Mouse (Mus musculus): Measurements from ENCODE around the gene Neu1.
A peak's percentile ranks its signal among the peaks of the same experiment; 100 is the strongest.

Neu1 gene

DNA sequence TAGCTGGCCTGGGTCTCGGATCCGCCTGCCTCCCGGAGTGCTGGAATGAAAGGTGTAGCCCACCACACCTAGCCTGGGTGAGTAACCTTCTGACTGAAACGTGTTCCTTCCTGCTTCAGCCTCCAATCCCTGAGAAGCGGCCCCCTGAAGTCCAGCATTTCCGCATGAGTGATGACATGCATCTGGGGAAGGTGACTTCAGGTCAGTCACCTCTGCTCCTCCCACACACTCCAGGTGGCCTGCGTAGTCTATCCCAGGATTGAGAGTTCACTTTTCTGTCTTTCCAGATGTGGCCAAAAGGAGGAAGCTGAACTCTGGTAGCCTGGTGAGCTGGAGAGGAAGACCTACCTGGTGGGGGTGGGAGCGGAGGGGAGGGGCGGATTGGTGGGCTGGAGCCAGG is 28.2 kb upstream of the Neu1 start:
- DNase-seq (ENCODE audit: low spot score): no peak

DNA sequence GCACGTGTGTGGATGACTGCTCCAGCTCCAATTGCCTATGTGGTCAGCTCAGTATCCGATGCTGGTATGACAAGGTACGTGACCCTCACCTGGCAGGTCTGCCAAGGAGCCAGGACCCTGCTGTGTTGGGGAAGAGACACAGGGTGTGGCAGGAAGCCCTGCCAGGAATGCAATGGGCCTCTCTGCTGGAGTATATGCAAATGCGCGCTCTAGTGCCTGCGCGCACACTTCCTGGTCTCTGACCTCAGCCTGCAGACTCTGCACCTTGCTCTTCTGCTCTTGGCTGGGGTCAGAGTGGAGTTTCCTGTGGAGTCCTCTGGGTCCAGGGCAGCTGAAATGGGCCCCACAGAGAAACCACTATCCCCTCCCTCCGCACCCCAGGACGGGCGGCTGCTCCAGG is 20.1 kb upstream of the Neu1 start:
- no peak for DNase-seq (ENCODE audit: low spot score)

DNA sequence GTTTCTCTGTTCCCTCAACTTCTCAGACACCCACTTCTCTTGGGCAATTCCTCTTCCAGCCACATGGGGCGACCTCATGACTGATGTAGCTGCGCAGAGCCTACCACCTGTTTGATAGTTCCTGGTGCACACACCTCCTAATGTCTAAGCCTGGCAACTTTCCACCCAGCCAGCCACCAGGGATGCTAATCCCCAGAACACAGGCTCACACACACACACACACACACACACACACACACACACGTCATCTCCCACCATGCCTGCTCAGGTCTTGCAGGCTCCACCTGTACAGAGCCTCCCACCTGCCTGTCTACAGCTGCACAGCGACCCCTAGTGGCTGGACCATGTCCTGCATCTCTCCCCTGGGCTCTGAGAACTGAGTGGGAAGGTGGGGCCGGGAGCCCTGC is 19.1 kb upstream of the Neu1 start:
- peak; percentile 70 for DNase-seq (ENCODE audit: low spot score)

DNA sequence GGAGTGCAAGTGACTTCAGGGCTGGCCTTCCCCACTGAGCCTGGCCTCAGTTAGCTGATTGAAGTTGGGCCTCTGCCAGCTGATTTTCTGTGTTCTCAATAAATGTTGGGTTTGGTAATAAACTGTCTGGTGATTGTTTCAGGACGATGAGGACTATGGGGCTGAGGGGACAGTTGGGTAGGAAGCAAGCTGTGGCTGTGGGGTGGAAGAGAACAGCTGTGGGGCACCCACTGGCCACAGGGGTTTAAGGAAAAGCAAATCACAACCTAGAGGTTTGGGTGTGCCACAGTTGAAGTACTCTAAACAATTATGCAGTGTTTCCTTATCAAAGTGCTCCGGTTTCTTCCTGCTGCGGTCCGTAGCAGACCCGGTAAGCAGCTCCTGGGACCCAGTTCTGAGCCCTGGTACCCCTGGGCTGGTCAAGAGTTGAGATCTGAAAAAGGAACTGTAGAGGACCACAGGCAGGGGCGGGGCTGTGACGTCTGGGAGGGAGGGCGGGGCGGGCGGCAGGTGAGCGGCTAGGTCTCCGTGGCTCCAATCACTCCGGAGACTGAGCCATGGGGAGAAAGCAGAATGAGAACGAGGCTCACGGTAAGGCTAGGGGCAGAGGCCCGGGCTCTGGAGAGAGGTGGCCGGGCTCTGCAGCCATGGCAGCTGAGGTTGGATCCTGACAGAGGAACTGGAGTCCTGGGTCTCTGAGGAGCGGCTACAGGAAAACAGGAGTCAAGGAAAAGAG is 17.0 kb upstream of the Neu1 start, which contains the start of gene Slc44a4:
Gene Slc44a4 (plus strand): TSS at position 537 of the 736 bp plus-strand sequence.
- no peak for DNase-seq (ENCODE audit: low spot score)

DNA sequence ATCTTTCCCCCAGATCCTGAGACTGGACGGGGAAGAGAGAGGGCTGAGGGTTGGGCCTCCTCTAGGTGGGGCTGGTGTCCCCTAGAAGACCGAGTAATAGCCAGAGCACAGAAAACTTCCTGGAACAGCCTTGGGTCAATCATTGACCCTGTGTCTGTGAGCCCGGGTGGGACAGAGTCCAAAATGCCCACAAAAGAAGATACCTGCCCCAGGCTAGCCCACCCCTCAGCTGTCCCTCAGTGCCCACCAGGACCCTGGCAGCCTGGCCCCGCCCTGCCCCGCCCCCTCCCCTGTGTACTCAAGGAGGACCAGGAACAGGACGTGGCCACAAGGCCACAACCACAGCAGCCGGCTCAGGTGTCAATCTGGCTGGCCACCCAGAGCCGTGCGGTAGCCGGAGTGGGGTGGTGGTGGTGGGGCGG is 15.6 kb upstream of the Neu1 start:
- no peak for DNase-seq (ENCODE audit: low spot score)

DNA sequence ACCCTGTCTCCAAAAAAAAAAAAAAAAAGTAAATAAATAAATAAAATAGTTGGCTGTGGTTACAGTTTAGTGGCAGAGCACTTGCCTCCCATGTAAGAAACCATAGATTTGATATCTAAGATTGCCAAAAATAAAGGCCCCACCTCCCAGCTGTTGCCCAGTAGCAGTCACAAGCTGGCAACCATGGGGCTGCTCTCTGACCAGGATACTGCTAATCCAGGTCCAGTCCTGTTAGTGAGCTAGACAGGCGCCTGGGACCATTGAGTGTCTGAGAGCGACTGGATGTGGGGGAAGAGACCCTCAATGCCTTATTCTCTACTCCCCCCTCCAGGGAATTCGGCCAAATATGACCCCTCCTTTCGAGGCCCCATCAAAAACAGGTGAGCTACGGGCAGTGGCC is 14.7 kb upstream of the Neu1 start:
- DNase-seq (ENCODE audit: low spot score): no peak

DNA sequence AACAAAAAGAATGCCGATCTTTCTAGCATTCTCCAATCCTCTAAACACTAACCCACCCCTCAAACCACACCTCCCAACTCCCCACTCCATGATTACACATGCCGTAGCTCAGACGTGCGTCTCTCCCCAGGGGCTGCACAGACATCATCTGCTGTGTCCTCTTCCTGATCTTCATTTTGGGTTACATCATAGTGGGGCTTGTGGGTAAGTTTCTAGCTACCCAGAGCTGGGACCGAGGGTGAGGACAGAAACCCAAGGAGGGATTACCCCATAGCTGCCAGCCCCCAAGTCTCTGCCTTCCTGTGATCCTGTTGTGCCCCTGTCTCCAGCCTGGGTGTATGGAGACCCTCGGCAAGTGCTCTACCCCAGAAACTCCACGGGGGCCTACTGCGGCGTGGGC is 13.9 kb upstream of the Neu1 start:
- no peak for DNase-seq (ENCODE audit: low spot score)

DNA sequence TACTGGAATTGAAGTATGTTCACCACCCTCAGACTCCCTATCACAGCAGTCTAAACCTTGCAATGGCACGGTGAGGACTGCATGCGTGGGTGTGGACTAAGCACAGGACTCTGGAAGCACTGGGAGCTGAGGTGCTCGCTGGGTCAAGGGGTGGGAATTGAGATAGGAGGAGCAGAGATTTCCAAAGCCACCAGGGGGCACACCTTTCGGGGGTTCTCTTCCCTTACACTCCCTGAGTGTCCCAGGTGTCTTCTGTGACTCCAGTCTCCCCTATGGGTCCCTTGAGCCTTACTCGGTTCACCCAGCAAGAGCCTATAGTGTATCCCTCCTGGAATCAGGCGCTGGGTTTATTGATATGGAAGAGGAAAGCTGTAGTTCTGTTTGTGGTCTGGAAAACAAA is 8.1 kb upstream of the Neu1 start:
- DNase-seq (ENCODE audit: low spot score): no peak

DNA sequence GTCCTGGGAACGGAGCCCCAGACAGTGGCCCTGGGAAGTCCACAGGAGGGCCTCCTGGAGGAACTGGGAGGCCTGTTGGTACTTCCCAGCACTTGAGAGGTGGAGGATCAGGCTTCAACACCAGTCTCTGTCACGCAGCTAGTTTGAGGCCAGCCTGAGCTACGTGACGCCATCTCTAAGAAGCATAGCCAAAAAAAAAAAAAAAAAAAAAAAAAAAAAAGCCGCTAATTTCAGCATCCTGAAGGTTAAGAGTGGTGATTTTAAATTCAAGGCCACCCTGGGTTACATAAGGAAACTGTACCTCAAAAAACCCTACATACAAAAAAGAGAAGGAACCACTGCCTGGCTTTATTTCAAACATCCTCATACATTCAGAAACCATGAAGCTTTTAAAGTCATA is 6.8 kb upstream of the Neu1 start:
- DNase-seq (ENCODE audit: low spot score): no peak

DNA sequence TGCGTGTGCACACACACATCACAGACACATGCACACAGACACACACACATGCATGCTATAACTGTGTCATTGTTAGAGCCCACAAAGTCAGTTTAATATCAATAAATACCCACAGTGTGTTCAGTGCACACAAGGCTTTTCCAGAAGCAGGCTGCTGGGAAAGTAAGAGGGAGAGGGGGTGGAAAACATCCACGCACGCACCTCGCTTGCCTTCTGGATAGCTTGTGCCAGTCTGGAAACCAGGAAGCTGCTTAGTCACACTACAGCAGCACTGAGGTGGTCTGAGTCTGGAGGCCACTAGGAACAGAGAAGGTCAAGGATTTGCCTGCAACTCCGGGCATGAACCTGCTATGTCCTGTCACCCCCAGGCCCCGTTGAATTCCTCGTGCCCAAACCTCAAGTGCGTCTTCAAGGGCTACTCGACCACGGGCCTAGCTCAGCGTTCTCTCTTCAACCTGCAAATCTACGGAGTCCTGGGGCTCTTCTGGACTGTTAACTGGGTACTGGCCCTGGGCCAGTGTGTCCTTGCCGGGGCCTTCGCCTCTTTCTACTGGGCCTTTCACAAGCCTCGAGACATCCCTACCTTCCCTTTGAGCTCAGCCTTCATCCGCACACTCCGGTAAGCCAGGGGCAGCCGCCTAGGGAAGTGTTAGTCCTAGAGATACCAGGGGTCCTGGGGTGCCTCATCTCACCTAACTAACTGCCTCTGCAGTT is 3.6 kb upstream of the Neu1 start:
- no peak for DNase-seq (ENCODE audit: low spot score)

DNA sequence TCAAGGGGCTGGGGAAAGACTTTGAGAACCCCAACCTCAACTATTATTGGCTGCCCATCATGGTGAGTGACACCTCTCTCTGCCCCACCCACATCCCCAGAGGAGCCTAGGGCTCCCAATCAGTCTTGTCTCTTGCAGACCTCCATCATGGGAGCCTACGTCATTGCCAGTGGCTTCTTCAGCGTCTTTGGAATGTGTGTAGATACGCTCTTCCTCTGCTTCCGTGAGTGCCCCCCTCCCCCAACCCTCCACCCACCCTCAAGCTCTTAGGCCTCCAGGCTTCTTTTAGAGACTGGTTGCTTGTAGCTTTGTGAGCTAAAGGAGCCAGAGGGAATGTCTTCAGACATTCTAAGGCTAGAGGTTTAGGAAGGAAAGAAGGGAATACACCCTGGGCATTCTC is 2.2 kb upstream of the Neu1 start:
- no peak for DNase-seq (ENCODE audit: low spot score)

DNA sequence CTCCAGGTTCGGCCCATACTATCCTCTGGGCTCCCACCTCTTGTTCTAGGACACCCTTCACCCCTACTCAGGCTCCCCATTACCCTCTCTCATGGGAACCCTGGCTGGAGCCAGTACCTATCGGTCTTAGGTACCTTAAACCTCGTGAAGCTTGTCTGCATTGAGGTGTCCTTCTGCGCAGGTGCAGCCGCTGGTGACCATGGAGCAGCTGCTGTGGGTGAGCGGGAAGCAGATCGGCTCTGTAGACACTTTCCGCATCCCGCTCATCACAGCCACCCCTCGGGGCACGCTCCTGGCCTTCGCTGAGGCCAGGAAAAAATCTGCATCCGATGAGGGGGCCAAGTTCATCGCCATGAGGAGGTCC is 664 bp downstream of the Neu1 start:
- DNase-seq (ENCODE audit: low spot score): no peak

DNA sequence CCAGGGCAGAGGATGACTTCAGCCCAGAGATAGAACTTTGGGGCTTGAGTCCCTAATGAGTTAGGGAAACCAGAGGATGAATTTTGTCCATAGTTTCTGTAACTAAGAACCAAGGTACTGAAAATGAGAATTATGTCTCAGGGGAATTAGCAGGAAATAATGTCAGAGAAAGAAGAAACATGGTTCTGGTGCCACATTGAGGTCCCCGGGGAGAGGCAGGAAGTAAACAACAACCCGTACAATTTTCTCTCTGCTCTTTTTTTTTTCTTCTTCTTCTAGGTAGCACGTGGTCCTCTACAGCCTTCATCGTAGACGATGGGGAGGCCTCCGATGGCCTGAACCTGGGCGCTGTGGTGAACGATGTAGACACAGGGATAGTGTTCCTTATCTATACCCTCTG is 1.2 kb downstream of the Neu1 start:
- no peak for DNase-seq (ENCODE audit: low spot score)

DNA sequence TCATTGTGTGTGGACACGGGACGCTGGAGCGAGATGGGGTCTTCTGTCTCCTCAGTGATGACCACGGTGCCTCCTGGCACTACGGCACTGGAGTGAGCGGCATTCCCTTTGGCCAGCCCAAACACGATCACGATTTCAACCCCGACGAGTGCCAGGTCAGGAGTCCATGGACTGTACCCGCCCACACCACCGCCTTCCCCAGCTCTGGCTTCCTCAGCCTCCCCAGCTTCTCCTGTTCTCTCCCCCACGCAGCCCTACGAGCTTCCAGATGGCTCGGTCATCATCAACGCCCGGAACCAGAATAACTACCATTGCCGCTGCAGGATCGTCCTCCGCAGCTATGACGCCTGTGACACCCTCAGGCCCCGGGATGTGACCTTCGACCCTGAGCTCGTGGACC is 3.0 kb downstream of the Neu1 start:
- DNase-seq (ENCODE audit: low spot score): no peak

DNA sequence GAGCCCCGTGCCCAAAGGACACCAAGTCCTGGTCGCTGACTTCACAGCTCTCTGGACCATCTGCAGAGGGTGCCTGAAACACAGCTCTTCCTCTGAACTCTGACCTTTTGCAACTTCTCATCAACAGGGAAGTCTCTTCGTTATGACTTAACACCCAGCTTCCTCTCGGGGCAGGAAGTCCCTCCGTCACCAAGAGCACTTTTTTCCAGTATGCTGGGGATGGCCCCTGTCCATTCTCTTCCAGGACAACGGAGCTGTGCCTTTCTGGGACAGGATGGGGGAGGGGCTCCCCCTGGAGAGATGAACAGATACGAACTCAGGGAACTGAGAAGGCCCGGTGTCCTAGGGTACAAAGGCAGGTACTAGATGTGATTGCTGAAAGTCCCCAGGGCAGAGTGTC is 3.8 kb downstream of the Neu1 start:
- DNase-seq (ENCODE audit: low spot score): no peak

DNA sequence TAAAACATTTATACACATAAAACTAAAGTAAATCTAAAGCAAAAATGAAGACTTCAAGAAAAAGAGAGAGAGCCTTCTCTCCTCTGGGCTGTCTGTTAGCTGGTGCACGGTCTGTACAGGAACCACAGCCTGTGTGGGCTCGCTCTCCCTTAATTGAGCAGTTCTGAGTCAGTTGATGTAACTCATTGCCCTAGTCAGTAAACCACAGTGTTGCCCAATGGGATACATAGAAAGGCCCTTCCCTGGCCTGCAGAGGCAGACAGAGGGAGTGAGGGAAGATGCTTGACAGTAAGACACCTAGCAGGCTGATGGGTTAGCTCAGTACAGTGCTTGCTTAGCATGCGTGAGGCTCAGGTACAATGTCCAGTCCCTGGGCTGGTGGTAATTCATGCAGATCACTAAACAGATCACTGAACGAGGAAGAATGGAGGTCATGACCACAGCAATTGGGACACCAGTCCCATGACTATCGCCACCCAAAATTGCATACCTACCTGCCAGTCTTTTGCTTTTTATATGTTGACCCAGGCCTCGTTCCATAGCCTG is 7.0 kb downstream of the Neu1 start:
- no peak for DNase-seq (ENCODE audit: low spot score)

DNA sequence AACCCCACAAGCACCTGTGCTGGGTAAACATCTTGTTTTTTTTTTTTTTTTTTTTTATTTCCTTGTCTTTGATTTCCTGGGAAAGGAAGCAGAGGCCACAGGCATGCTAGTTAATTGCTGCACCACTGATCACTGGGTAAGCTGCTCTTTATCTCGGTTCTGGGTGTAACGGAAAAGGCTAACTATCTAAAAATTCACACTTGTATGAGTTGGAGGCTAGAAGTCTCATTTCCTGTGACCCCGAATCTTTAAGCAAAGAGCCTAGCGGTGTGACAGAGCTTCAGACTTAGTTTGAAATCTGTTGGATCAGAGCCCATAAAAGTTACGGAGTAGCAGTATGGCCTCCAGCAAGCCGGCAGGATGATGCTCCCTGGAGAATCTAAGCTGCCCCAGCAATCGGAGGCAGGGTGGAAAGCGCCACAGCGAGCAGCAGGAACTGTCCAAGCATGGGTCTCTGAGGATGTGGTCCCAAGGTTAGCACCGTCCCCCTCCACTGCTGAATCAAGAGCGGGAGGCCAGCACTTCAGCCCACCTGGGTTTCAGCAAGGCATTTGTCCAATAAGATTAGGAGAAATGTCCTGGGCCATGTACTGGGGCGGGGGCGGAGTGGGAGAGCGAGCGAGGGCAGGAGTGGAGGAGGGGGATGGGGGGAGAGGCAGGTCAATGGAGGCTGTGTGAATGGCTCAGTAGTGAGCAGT is 10.4 kb downstream of the Neu1 start:
- DNase-seq (ENCODE audit: low spot score): no peak

DNA sequence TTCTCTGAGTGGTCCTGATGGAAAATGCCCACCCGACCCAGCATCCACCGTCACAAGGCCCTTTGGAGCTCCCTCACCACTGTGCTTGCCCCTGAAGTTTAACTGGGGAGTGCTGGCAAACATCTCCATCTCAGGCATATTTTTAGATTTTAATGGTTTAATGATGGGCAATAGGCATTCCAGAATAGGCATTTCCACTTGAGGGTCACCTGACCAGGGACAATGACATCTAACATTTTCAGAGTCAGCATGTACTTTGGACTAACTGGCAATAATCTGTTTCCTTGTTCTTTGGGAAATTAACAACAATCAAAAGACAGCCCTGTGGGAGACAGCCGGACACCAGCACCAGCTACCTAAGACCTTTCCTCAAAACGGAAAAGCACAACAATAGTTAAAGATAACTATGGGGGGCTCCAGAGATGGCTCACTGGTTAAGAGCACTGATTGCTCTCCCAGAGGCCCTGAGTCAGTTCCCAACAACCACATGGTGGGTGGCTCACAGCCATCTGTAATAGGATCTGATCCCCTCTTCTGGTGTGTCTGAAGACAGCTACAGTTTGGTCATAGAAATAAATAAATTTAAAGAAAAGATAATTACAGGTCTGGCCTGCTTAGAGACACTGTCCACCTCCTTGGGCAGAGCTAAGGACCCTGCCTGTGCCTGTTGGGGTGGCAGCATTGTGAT is 12.2 kb downstream of the Neu1 start:
- no peak for DNase-seq (ENCODE audit: low spot score)

DNA sequence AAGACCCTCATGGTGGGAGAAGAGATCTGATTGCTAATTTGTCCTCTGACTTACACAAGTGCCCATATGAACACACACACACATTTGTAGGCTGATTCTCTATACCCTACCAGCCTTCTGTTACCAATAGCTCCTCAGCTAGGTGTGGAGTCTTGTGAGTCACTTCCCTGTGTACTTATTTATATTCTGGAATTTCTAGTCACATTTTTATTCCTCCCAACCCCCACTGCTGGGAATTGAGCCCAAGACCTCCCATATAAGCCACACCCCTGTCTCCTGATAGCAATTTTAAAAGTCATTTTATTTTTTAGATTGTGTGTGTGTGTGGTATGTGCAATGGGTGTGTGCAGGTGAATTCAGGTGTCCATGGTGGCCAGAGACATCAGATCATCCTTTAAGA is 13.3 kb downstream of the Neu1 start:
- no peak for DNase-seq (ENCODE audit: low spot score)

DNA sequence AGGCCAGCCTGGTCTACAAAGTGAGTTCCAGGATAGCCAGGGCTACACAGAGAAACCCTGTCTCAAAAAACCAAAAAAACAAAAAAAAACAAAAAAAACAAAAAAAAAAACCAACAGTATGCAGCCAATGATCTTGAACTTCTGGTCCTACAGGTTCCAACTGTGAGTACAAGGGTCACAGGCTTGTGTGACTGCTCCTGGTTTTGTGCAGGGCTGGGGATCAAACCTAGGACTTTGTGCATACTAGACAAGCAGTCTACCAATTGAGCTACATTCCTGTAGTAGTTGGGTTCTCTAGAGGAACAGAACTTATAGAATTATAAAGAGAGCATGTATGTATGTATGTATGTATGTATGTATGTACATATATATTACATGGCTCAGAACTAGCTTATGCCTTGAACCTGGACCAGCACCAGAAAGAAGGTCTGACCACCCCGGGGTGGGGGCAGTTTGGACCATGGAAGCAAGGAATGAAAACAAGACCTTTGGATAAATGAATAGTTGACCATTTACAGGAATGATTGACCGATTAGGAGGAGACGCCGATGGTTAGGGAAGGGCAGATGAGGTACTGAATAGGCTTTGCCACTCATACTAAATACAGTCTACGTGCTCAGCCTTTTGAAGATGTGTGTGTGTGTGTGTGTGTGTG is 15.6 kb downstream of the Neu1 start:
- no peak for DNase-seq (ENCODE audit: low spot score)

DNA sequence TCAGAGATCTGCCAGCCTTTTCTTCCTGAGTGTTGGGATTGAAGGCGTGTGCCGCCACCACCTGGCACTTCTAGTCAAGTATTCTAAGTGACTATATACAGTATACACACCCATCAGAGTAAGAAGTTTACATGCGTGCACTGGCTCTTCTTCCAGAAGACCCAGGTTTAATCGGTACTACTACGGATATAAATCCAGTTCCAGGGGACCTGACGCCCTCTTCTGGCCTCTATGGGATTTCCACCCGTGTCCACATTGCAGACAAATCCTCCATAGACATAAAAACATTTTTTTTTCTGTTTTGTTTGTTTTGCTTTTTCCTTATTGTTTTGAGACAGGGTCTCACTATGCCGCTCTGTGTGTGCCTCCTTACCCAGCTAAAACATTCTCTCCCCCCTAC is 16.6 kb downstream of the Neu1 start:
- no peak for DNase-seq (ENCODE audit: low spot score)

All from layer of hippocampus, adult 11-12 months (tissue).